Mouse (Mus musculus) C2C12 (cell line): ENCODE measurements around the gene Rfx3. TPM values are rescaled to one million over a fixed set of nuclear protein-coding genes. Genes with fewer than 3 reads are reported as not detected.

ENCODE experiments used
- H3K27me3 ChIP-seq: one replicate; pipeline ENCODE4 v1.6.1; 2011; ENCODE audit not compliant: control insufficient read depth, insufficient read depth, insufficient read length
- H3K36me3 ChIP-seq: one replicate; pipeline ENCODE4 v1.6.1; 2011; ENCODE audit not compliant: control insufficient read depth, insufficient read depth
- H3K4me3 ChIP-seq: one replicate; pipeline ENCODE4 v1.5.1; 2011; ENCODE audit warnings: mild to moderate bottlenecking, control low read depth; ENCODE audit not compliant: poor library complexity, insufficient read depth, severe bottlenecking
- H3K79me2 ChIP-seq: one replicate; pipeline ENCODE4 v1.6.1; 2011; ENCODE audit not compliant: control insufficient read depth, insufficient read depth
- H3K79me3 ChIP-seq: one replicate; pipeline ENCODE4 v1.6.1; 2011; ENCODE audit warnings: low read depth, control low read depth
- H3ac ChIP-seq: one replicate; pipeline ENCODE3; 2011; ENCODE audit warnings: low read depth; ENCODE audit not compliant: control insufficient read depth, insufficient read length
- CEBPB ChIP-seq: IDR thresholded peaks from one replicate; pipeline ENCODE4 v1.6.1; 2011; ENCODE audit warnings: low read depth, mild to moderate bottlenecking, control low read depth, moderate library complexity
- CTCF ChIP-seq: IDR thresholded peaks from one replicate; pipeline ENCODE4 v1.5.1; 2011; ENCODE audit not compliant: control insufficient read depth, insufficient read depth, insufficient read length
- FOSL1 ChIP-seq: IDR thresholded peaks from one replicate; pipeline ENCODE4 v1.8.0; 2011; ENCODE audit warnings: mild to moderate bottlenecking, low read length; ENCODE audit not compliant: poor library complexity, insufficient read depth, severe bottlenecking
- MAX ChIP-seq: IDR thresholded peaks from one replicate; pipeline ENCODE4 v1.6.1; 2011; ENCODE audit warnings: mild to moderate bottlenecking, control low read depth
- MYOD1 ChIP-seq: IDR thresholded peaks from one replicate; pipeline ENCODE4 v1.6.1; 2011; ENCODE audit warnings: low read depth; ENCODE audit not compliant: control insufficient read depth, insufficient read length
- MYOG ChIP-seq: IDR thresholded peaks from one replicate; pipeline ENCODE4 v1.6.1; 2011; ENCODE audit not compliant: control insufficient read depth, insufficient read length; ENCODE audit errors: extremely low read depth
- USF1 ChIP-seq: IDR thresholded peaks from one replicate; pipeline ENCODE4 v1.6.1; 2011; ENCODE audit warnings: low read depth, mild to moderate bottlenecking, control low read depth, moderate library complexity
- long read RNA-seq, 2 experiments: library from polyadenylated mRNA; unstranded; transcript quantifications; one replicate each; pipeline ENCODE4 v2.0.0; 2019 to 2020
- polyA plus RNA-seq: library from polyadenylated mRNA; unstranded; fragments of >200 nt; fragmentation: generic; extraction: Trizol; gene quantifications from one replicate; pipeline ENCODE4 v1.2.1, GENCODE M21; 2012; ENCODE audit warnings: missing spikeins

Rfx3 gene
- polyA plus RNA-seq, result 0.70 TPM
- long read RNA-seq, experiment 1, result 0 reads
- long read RNA-seq, experiment 2, result 0 reads

DNA sequence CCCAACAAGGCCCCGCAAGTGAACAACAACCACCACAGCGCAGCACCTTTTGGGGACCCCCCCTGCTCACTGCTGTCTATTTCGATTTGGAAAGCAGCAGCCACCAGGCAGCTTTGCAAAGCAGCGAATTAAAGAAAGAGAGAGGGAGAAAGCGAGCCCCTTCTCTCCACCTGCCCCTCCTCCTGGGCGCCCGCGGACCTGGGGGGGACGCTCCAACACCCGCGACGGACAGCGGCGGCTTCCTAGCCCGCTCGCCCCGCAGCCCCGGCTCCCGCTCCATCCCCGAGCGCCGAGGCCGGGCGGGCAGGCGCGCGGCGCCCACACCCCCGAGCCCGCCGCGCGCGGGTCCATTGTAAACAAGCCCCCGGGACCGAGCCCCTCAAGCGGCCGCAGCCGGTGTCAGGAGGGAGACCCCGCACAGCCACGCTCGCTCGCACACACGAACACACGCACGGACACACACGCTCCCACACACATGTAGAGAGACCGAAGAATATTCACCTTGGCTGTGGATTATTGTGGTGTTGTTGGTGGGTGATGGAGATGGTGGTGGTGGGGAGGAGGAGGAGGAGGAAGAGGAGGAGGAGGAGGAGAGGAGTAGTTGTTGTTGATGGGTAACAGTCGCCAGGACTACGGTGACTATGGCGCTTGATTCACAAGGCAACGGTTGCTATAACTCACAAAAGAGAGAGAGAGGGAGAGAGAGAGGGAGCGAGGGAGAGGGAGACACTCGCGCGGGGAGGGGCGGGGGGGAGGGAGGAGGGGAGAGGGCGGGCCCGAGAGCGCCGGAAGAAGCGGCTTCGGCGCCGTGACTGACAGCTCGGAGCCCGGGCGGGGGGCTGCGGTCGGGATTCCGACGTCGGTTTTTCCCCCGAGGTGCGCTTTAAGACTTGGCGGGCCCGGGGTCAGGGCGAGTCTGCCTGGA, at the start of gene Rfx3:
Gene Rfx3 (minus strand): TSS at position 696 of the 925 bp plus-strand sequence.
- Histone ChIP-seq H3K79me2 (peaks cover 54% of the 10 kb centered on the region), H3K27me3 (no peaks in the 10 kb centered on the region), H3ac (peak within 1 kb of the TSS; percentile 98), H3K4me3 (peak within 1 kb of the TSS; percentile 83), H3K36me3 (no peaks in the 10 kb centered on the region), H3K79me3 (peaks cover 21% of the 10 kb centered on the region)
- TF ChIP-seq CEBPB, result no peak
- TF ChIP-seq MYOD1, result no peak
- TF ChIP-seq MYOG, result no peak
- TF ChIP-seq FOSL1, result no peak
- no peak for TF ChIP-seq CTCF
- no peak for TF ChIP-seq MAX
- TF ChIP-seq USF1, result no peak

GRCm38 (mm10) chr19:28052058-28052457, 41.1 kb upstream of the Rfx3 start:
- H3K79me3 ChIP-seq, result no peaks in the 10 kb centered on the region
- TF ChIP-seq MYOG (no peak), MAX (no peak), USF1 (no peak), MYOD1 (no peak), CTCF (no peak), CEBPB (no peak), FOSL1 (no peak)
- no peaks in the 10 kb centered on the region for H3K27me3 ChIP-seq
- no peak overlapping the region for H3ac ChIP-seq
- H3K4me3 ChIP-seq, result no peak overlapping the region
- H3K36me3 ChIP-seq, result no peaks in the 10 kb centered on the region
- no peaks in the 10 kb centered on the region for H3K79me2 ChIP-seq

DNA sequence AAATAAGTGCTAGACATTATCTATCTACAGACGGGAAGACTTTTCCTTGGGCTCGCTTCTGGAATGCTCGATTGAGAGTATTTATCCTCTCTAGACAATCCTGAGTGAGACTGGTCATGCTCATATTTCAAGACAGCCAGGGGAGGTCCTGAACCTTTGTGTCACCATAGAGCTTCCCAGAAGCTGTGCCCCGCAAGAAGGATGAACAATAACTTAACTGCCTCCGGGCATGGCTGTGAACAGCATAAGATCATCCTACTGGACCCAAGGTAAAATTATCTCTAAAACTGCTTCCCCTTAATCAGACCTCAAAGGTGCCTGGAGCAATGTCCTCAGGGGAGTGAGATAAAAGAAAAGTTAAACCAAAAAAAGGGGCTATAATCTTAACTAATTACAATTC, 40.6 kb upstream of the Rfx3 start:
- no peaks in the 10 kb centered on the region for H3K36me3 ChIP-seq
- H3ac ChIP-seq, result no peak overlapping the region
- H3K27me3 ChIP-seq, result no peaks in the 10 kb centered on the region
- TF ChIP-seq CEBPB (no peak), USF1 (no peak), MYOG (no peak), FOSL1 (no peak), MAX (no peak), MYOD1 (no peak), CTCF (no peak)
- H3K79me2 ChIP-seq, result no peaks in the 10 kb centered on the region
- H3K4me3 ChIP-seq, result no peak overlapping the region
- H3K79me3 ChIP-seq, result no peaks in the 10 kb centered on the region

GRCm38 (mm10) chr19:28049280-28049679, 38.3 kb upstream of the Rfx3 start:
- no peaks in the 10 kb centered on the region for H3K79me2 ChIP-seq
- H3K4me3 ChIP-seq, result no peak overlapping the region
- TF ChIP-seq CTCF (no peak), MYOD1 (peak; percentile 82), FOSL1 (no peak)
- H3ac ChIP-seq, result no peak overlapping the region
- H3K79me3 ChIP-seq, result no peaks in the 10 kb centered on the region
- H3K27me3 ChIP-seq, result no peaks in the 10 kb centered on the region
- no peaks in the 10 kb centered on the region for H3K36me3 ChIP-seq

GRCm38 (mm10) chr19:28046806-28047205, 35.8 kb upstream of the Rfx3 start:
- Histone ChIP-seq H3K79me3 (no peaks in the 10 kb centered on the region), H3ac (no peak overlapping the region), H3K4me3 (no peak overlapping the region), H3K27me3 (no peaks in the 10 kb centered on the region), H3K79me2 (no peaks in the 10 kb centered on the region), H3K36me3 (no peaks in the 10 kb centered on the region)
- TF ChIP-seq CTCF, result no peak
- no peak for TF ChIP-seq MYOD1
- no peak for TF ChIP-seq MAX
- TF ChIP-seq FOSL1, result no peak
- TF ChIP-seq MYOG, result no peak
- no peak for TF ChIP-seq USF1
- no peak for TF ChIP-seq CEBPB
